Mouse (Mus musculus) lung, adult 2 months (tissue): ENCODE results near the gene Pik3r5.

Experiments
- CTCF ChIP-seq: fragments of 200-500 bp; IDR thresholded peaks from 2 replicates; pipeline ENCODE4 v1.5.1; 2011; ENCODE audit warnings: mild to moderate bottlenecking, low read length, control low read depth; ENCODE audit not compliant: insufficient read depth
- POLR2A ChIP-seq: fragments of 200-500 bp; IDR thresholded peaks from 2 replicates; pipeline ENCODE4 v1.6.1; 2011; ENCODE audit warnings: low read depth, mild to moderate bottlenecking, control low read depth, low read length, borderline replicate concordance; ENCODE audit errors: extremely low read depth

DNA sequence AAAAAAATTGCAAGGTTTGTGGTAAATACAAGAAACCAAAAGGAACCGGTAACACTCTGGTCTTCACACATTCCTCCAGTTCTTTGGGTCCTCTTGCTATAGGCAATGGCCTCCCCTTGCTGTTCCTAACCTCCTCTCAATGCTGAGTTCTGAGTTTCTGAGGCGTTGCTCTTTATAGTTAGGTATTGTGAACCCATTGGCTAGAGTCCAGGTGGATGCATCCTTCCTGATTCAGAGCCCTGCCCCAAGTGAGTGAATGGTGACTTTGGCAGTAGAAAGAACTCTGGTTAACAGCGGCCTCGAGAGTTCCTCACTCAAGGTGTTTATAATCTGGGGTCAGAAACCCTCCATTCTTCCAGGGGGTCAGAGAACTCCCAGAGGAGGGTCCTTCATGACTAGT, 37.2 kb upstream of the Pik3r5 start:
- TF ChIP-seq CTCF, result no peak
- TF ChIP-seq POLR2A, result no peak
